Mouse (Mus musculus): Measurements from ENCODE around the gene Kif6.

DNA sequence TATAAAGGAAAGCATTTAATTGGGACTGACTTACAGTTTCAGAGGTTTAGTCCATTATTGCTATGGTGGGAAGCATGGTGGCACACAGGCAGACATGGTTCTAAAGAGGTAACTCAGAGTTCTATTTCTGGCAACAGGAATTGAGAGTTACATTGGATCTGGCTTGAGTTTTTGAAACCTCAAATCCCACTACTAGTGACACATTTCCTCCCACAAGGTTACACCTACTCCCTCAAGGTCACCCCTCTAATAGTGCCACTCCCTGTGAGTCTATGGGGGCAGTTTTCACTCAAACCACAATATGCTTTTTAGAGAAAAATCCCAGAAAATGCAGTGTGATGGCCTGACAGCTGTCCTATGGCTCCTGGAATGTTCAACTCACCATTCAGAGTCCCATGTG, 344.1 kb downstream of the Kif6 start:
- no peak for TF ChIP-seq CTCF (conservative IDR thresholded peaks at IDR 0.05; ENCODE audit: low read length)
- TF ChIP-seq POU5F1 (IDR thresholded peaks at IDR 0.05; ENCODE audit: borderline replicate concordance, low read length), result no peak

Data from E14TG2a.4 (cell line).